Mouse (Mus musculus) layer of hippocampus, adult 11-12 months (tissue): Measurements from ENCODE around the gene Pgf.

Experiments
- DNase-seq: peaks from one replicate; pipeline ENCODE4 v3.0.0; 2022; ENCODE audit warnings: low spot score

Pgf gene

DNA sequence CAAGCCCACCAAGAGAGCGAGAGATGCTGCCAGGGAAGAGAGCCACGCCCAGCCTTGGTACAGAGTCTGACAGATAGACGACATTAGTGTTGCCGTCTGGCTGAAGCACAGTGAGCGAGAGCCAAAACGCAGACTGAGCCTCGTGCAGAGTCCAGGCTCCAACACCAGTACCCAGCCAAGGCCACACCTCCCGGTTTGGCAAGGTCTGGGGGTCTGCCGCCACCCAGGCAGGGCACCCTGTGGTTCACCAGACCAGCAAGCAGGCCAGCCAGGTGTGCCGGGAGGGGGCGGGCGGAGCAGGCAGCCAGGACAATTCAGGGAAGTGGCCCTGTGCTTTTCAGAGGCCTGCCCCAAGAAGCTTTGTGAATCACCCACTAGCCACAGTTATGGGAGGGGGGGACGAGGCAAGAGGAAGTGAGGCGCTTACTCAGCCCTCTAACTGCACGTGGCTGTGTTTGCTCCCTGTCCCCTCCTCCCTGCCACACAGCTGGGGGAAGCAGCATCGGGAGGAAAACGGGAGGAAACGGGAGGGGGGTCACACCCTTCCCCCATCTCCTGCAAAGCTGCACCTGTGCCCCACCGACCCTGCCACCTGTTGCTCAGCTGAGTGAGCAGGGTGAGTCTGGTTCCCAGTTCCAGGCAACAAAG is 15.0 kb upstream of the Pgf start:
- DNase-seq: no peak

DNA sequence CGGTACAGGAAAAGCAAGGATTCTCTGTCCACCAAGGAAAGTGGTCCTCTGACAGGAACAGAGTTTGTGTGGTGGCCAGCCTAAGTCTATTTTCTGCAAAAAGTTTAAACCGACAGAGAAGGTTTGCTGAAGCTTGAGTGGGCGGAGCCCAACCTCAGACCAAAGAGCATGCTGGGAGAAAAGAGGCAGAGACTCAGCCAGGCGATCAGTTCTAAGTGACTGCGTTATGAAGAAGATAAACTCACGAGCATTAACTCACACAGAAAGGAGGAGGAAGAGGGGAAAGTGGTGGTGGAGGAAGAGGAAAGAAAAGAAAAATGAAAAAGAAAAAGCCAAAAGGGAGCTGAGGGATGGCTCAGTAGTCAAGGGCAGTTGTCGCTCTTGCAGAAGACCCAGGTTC is 12.7 kb upstream of the Pgf start:
- DNase-seq: no peak

DNA sequence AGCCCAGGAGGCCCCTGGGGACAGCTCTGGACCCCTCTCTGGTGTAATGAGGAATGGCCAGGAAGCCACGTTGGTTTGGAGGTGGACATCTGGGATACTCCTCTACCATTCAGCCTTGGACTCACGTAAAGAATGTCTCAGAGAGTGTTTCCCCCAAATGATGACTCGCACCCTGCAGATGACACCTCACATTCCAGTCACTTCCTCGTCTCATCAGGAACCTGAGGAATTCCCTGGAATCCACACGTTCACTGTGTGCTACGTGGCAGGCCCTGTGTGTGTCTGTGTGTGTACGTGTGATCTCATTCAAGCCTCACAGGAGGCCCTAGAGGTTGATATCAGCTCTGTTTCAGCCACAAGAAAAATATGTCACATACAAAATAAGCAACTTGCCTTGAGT is 8.8 kb upstream of the Pgf start:
- no peak for DNase-seq

DNA sequence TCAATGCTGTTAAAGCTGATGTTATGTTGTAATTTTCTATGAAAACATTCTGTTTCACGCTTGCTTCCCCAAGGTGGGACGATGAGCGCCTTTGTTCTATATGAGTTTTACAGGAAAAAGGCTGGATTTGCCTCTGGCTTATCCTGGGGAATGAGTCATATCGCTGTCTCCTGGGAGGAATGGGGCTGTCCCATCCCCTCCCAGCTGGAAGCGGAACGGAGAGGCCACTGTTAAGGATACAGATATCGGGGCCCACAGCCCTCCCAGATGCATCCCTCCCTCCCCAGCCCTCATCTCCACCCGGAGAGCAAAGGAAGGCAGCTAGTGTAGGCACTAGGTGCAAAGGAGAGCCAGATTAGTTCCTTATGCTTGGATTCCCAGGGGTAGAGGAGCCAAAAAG is 8.2 kb upstream of the Pgf start:
- no peak for DNase-seq

DNA sequence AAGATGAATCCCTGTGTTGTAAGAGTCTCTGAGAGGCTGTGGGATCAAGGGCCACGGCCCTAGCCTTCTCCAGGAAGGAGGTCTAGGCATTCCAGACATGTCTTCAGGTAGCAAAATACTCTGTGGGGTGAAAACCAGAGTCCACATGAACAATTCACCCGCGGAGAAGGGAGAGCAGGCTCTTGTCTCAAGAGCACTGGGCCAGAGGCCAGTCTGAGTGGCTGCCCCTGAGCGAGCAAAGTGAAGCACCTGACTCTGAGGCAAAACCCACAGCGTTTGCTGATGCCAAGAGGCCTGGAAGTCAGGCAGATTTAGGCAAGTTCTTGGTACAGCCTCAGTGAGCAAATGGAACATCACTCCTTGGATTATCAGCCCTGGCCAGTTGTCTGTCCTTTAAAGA is 6.5 kb upstream of the Pgf start:
- DNase-seq: no peak

DNA sequence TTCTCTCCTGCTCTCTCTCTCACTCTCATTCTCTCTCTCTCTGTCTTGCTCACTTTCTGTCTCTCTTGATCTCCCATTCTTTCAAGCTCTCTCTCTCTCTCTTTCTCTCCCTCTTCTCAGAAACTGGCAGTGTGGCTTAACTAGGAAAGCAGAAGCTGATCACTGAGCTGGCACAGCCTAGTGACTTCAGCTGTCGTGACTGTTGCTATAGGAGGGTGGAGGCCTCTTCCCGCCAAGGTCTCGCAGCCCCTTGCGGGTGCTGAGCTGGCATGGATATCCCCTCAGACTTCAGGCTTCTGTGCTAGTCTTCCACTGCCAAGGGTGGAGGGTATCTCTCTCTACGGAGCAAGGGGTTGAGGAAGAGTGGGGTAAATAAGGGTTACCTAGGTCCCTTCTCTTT is 5.3 kb upstream of the Pgf start:
- DNase-seq: no peak

DNA sequence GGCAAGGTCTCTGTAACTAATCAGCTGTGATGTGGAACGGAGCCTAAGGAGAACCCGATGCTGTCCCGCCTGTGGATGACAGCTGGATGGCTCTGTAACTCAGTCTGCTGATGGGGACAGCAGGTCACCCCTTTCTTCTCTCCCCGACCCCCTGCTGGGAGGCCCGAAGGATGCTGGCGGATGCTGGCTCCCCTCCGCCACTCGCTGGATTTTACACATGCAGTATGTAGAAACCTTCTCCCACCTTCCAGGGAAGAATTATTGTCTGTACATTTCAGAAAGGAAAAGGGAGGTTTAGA is 4.7 kb upstream of the Pgf start:
- DNase-seq: no peak

DNA sequence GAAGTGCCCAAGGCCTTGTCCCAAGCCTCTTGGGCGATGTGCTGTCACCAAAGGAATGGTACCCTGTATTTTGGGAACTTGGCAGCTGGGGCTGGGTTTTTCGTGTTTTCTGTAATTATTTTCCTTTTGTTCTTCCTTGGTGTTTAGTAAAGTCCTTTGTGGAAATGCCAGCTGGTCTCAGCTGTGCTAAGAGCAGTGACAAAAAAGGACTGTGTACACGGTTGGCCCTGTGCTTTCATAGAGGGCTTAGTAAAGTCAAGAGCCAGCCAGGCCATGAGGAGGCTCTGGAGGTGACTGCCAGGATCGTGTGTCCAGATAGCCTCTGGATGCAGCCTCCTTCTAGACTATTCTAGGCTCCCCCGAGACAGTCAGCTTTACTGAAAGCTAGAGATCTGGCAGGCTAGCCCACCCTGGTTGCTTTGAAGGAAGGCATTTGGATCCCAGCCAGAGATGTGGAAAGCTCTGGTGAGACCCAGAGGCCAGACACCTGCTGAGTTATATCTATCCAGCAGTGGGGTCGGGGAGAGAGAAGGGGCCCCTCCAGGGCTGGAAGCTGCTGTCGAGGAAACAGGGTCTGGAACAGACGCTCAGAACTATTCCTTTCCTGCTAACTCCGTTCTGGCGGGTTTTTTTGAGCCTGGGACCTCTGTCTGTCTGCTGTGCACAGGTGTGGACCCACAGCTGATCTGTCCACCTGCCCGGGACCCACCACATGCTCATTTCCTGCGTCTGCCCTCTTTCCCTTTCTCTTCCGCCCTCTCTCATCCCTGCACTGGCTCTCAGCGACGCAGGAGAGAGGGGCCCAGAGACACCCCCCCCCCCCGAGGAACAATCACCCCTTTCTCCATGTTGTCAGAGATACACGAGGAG is 4.1 kb upstream of the Pgf start:
- DNase-seq: no peak

DNA sequence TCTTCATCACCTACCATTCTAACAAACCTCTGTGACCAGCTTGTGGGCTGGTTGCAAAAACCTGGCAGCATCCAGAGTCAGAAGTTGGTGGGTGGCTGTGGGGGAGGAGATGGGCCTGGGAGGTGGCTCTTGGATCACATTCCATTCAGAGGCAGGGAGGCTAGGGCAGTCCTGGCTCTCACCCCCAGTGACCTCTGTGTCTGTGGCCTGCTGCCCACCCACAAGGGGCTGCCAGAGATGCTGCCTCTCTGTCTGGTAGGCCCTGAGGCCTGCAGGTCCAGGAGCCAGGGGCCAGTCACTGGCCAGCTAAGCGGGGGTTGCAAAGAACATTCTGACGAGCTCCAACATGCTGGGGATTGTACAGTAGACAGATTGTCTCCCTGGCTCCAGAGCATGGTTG is 704 bp upstream of the Pgf start:
- DNase-seq: no peak

DNA sequence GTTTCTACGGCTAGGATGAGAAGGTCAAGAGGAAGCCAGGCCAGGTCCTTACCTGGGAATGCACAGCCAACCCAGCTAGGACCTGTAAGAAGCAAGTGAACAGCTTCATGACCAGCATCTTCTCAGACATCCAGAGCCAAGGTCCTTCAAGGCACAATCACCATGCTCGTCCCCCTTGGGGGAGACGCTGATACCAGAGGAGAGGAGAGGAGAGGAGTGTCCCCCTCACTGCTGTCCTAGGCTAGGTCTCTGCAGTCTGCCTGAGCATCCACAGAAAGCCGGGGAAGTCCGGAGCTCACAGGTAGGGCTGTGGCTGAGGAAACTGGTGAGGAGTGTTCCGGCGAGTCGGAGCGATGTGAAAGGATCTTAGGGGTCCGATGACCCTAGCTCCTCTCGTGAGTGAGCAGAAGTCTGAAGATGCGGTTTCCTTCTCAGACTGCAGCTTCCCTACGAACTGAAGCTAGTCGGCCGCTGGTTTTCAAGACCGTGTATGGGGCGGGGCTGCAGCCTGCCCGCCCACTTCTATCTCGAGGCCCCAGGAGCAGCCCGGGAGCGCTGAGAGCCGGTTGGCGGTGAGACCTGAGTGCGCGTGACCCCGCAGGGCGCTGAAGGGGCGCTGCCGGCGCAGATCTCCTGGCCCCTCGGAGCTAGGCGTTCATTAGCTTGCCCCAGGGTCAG is 605 bp downstream of the Pgf start:
- DNase-seq: no peak

DNA sequence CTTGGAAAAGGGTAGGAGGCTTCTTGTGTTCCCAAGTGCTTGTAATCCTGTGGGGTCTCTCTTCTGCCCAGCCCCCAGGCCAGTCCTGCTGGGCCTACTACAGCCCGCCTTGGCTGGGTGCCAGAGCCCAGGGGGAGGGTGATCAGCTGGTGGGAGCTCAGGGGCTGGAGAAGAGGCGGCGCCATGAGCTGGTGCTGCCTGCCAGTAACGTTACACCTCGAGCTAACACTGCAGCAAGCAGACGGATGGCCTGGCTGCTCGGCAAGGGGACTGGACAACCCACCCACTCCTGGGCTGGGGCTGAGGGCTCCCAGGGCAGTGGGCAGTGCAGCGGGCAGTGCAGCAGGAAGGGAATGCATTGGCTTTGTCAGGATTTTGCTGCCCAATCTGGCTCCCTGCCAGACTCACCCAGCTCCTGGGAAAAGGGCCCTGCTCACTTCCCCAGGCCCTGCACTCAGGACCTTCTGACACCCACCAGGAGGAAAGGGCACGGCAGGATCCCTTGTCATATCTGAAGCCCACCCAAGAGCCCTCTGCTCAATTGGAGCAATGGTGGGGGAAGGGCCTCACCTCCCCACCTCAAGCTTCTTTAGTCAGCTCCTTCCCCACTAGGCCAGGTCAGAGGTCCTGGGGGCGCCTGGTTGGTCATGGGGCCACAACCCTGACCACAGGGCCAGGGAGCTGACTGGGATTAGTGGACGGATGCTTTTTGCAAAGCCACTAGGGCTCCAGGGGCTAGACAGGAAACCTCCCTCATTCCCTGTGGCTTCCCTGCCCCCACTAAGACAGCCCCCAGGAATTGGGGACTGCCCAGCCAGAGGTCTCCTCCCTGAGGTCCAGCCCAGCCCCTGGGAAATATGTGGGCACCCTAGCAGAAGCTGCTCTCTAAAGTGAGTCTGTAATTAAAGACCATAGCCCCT is 1.4 kb downstream of the Pgf start:
- no peak for DNase-seq

DNA sequence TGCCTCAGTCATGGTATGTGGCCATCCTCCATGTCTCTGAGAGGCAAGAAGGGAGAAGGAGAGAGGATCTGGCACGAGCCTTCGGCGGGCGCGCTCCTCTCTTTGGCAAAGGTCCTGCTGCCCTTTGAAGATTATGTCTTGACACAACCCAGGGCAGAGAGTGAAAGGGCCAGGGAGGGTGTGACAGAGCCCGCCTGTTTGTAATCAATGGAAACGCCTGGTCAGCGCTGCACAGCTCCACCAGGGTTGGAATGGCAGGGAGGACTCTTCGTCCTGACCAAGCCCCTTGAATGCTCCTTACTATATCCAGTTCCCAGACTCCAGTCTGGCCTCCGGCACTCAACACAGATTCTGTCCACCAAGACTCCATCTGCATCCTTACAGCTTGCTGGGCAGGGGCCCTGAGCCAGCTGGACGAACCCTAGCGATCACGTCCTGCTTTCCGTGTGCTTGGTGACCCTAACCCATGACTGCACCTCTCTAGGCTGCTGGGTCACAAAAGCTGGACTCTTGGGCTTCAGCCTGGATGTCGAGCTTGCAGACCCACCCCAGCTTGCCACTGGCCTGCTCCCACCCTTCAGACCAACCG is 2.4 kb downstream of the Pgf start:
- DNase-seq: no peak

DNA sequence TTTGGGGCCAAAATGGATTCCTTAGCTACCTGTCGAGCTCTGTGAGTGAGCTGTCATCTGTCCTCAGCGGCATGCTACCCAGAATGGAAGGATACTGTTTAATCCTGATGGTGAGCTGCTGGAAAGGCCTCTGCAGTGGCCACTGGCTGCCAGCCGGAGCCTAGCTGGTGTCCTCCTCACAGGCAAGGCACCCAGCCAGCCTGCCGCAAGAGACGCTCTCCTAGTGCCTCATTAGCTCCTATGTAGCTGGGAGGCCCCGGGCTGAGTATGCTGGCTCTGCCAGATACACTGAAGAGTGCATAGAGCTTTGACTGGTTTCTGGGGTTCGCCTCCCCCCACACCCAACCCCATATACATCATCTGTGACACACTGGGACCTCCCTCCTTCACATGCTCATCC is 3.6 kb downstream of the Pgf start:
- no peak for DNase-seq

DNA sequence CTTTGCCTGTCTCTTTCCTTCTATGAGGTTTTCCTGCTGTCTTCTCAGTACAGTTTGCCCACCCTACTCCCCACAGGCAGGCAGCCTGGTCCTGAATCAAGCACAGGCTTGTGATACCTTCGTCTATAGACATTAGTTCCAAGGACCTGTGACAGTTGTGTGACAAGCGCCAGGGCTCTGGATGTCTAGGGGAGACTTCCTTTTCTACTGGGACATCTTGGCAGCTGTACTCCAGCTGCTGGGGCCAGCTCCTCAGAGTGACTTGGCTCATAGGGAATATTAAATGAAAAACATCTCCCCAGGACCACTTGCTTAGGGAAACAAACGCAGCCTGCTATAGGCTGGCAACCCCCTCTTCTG is 6.7 kb downstream of the Pgf start:
- no peak for DNase-seq

DNA sequence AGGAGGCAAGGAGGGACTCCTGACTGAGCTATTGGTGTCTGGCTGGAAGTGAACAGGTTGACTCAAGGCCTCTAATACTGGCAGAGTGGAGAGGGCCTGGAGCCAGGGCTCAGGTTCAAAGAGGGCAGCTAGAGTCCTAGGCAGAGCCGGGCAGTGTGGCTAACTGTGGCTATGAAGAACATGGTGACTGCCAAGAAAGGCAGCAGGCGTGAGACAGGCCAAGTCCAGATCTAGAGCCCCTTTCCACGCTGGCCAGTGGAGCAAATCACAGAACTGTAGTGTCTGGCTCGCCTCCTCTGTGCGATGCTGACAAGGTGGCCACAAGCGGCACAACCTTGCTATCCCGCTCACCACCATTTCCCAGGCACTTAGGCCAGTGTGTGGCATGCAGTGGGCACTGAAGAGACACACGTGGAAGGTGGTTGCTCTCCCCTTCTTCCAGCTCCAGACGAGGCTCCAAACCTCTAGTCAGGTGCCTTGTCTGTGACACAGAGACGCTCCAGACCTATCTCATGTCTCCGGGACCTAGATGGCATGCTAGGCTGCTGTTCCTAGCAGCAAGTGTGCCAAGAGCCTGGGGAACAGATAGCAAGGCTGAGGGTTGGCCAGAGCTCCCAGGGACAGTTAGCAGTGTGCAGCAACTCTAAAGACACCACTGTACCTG is 7.2 kb downstream of the Pgf start:
- no peak for DNase-seq

DNA sequence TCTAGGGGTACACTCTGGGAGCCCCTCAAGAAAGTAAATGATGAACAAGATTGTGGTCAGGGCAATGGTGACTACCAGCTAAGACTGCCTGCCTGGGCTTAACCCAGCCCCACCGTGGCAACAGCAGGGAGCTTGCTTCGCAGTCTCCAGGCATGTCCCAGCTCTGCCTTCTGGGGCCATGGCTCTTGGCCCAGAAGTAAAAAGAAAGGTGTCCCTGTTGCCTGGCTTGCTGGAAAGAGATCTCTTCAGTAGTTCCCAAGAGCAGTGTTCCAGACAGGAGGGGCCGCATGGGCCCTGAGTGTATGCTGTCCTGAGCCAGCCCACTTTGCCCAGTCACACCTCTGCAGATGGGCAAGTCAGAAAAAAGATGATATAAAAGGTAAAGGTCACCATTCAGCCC is 7.7 kb downstream of the Pgf start:
- DNase-seq: no peak

DNA sequence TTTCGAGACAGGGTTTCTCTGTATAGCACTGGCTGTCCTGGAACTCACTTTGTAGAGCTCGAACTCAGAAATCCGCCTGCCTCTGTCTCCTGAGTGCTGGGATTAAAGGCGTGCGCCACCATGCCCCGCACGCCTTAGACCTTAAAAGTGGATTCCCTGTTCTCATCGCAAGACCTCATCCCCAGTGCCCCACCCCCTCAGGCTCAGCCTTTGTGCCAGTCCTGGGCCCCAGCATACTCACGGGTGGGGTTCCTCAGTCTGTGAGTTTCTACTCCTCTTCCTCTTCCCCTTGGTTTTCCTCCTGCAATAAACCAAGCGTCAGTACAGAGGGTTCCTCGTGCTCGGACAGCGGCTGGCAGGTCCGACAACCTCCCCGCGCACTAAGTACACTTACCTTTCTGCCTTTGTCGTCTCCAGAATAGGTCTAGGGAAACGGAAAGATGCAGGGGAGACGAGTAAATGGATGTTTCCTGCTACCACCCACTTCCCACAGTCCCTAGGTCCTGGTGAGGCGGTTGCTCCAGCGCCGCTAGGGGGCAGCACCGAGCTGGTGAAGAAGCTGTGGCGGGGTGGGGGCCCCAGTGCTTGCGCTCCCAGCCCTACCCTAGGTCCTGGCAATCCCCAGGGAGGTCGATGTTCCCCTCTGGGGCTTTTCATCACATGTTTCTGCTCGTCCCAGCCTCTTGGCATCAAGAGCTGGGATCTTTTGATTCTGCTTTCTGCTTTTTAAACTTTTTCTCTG is 8.3 kb downstream of the Pgf start:
- peak; percentile 88 for DNase-seq

DNA sequence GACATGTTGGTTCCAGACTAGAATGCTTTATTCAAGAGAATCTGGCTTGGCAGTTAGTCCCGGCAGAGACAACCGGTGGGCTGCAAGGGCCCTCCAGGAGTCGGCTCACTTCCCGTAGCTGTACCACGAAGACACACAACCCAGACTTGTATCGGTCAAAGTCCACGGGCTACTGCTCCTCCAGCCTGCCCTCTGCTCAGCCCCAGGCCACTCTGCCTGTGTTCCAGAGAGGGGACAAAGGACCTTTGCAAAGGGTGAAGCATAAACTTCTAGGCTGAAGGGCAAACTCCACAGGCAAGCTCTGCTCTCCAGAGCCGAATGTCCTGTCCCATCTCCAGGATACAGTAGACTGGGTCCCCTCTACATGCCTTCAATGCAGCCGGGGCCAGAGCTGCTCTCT is 11.0 kb downstream of the Pgf start:
- DNase-seq: no peak

DNA sequence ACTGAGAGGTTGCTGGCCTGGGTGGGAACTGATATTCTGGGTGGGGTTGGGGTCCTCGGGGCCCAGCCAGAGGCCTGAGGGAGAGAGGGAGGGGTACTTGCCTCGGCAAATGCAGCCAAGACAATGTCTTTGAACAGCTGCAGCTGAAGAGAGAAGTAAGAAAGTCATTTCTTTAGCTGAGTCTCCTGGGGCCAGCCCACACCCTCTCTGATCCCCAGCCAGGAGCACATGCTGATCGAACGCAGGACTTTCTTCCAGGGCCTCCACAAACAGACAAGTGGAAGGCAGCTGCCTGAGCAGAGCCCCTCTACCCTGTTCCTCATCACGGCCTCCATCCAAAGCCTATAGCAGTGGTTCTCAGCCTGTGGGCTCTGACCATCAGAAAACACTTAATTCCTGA is 12.6 kb downstream of the Pgf start:
- no peak for DNase-seq

DNA sequence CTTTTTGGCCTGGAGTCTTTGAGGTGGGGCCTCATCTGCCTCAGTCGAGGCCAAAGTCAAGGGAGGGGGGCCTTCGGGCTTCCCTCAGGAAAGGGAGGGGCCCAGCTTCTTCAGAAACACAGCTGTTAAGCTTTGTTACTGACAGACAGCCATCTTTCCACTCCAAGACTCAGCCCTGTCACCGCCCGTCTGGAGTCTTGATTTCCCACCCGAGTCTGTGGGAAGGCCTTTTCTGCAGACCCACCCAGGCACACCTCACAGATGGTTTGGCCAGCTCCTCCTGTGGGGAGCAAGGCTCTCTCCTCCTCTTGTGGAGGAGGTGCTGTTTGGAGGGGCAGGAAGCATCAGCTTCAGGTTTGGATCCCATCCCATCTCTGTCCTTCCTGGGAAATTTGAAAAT is 18.0 kb downstream of the Pgf start:
- no peak for DNase-seq

DNA sequence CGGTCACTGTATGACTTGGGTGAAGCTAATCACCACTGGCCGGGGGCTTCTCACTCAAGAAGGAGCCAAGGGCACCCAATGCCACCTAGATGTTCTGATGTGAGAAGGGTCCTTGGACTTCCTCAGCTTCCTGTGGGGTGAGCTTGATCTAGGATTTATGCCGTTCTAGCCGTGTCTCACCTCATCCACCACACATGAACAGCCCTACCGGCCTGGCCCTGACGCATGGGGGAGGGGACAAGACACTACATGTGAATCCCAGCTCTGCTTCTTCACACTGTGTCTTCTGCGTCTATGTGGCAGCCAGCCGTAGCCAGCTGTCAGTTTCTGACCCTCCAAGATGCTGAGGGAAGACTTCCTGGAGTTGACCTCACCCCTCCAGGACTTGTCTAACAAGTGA is 18.8 kb downstream of the Pgf start:
- no peak for DNase-seq
